Mouse (Mus musculus): ENCODE measurements around the gene Mob1b. TPM values are rescaled to one million over a fixed set of nuclear protein-coding genes. Genes with fewer than 3 reads are reported as not detected.

Gene Mob1b
- polyA plus RNA-seq, 1 experiment from 2014 or later, result 13.2 TPM

- WGBS, result 84% methylated on average over 15 of the region's 15 CpGs
Observed at GRCm38 (mm10) chr5:88688583-88689187, 32.0 kb upstream of the Mob1b start.

GRCm38 (mm10) chr5:88689279-88689938 lies 31.2 kb upstream of the Mob1b start:
- Histone ChIP-seq H3K27me3 (replicated peaks; ENCODE audit: low read depth, poor library complexity, severe bottlenecking) (no peaks in the 10 kb centered on the region; the same call in 1 of the 2 replicates), H3K36me3 (replicated peaks) (no peaks in the 10 kb centered on the region), H3K4me1 (no peaks in the 10 kb centered on the region; the same call in 1 of the 2 replicates), H3K9me3 (no peaks in the 10 kb centered on the region), H3K4me3 (no peak overlapping the region), H3K27ac (replicated peaks) (no peak overlapping the region)
- no peak for DNase-seq (ENCODE audit: low spot score)
- WGBS, result 76% methylated on average over 3 of the region's 3 CpGs

More at GRCm38 (mm10) chr5:88688583-88689187, 32.0 kb upstream of the Mob1b start:
- H3K4me3 ChIP-seq, result no peak overlapping the region
- DNase-seq (ENCODE audit: low spot score), result no peak
- H3K36me3 ChIP-seq (replicated peaks), result no peaks in the 10 kb centered on the region
- H3K9me3 ChIP-seq, result no peaks in the 10 kb centered on the region
- no peaks in the 10 kb centered on the region; the same call in 1 of the 2 replicates for H3K4me1 ChIP-seq
- no peak overlapping the region for H3K27ac ChIP-seq (replicated peaks)
- no peaks in the 10 kb centered on the region; the same call in 1 of the 2 replicates for H3K27me3 ChIP-seq (replicated peaks; ENCODE audit: low read depth, poor library complexity, severe bottlenecking)

- H3K4me3 ChIP-seq, result no peak overlapping the region
- WGBS, result 66% methylated on average over 10 of the region's 10 CpGs
- H3K4me1 ChIP-seq, result no peaks in the 10 kb centered on the region
Observed at GRCm38 (mm10) chr5:88690681-88691505, 29.8 kb upstream of the Mob1b start.

GRCm38 (mm10) chr5:88691506-88692095 lies 29.1 kb upstream of the Mob1b start:
- Histone ChIP-seq H3K4me3 (no peak overlapping the region), H3K36me3 (replicated peaks) (no peaks in the 10 kb centered on the region), H3K27me3 (replicated peaks; ENCODE audit: low read depth, poor library complexity, severe bottlenecking) (no peaks in the 10 kb centered on the region), H3K4me1 (no peaks in the 10 kb centered on the region), H3K27ac (replicated peaks) (no peak overlapping the region), H3K9me3 (no peaks in the 10 kb centered on the region)
- DNase-seq (ENCODE audit: low spot score), result no peak
- WGBS, result 68% methylated on average over 6 of the region's 6 CpGs

More at GRCm38 (mm10) chr5:88690681-88691505, 29.8 kb upstream of the Mob1b start:
- no peaks in the 10 kb centered on the region for H3K36me3 ChIP-seq (replicated peaks)
- no peak for DNase-seq (ENCODE audit: low spot score)
- no peak overlapping the region for H3K27ac ChIP-seq (replicated peaks)
- H3K27me3 ChIP-seq (replicated peaks; ENCODE audit: low read depth, poor library complexity, severe bottlenecking), result no peaks in the 10 kb centered on the region
- no peaks in the 10 kb centered on the region for H3K9me3 ChIP-seq

- DNase-seq (ENCODE audit: low spot score), result no peak
- no peak overlapping the region for H3K4me3 ChIP-seq
- H3K9me3 ChIP-seq, result no peaks in the 10 kb centered on the region
- H3K27me3 ChIP-seq (replicated peaks; ENCODE audit: low read depth, poor library complexity, severe bottlenecking), result no peaks in the 10 kb centered on the region
- WGBS, result 88% methylated on average over 4 of the region's 4 CpGs
- no peaks in the 10 kb centered on the region for H3K4me1 ChIP-seq
- no peak overlapping the region for H3K27ac ChIP-seq (replicated peaks)
- H3K36me3 ChIP-seq (replicated peaks), result no peaks in the 10 kb centered on the region
Observed at GRCm38 (mm10) chr5:88692586-88692985, 28.1 kb upstream of the Mob1b start.

GRCm38 (mm10) chr5:88693057-88693456 lies 27.6 kb upstream of the Mob1b start:
- Histone ChIP-seq H3K9me3 (no peaks in the 10 kb centered on the region), H3K4me3 (no peak overlapping the region), H3K4me1 (no peaks in the 10 kb centered on the region), H3K27me3 (replicated peaks; ENCODE audit: low read depth, poor library complexity, severe bottlenecking) (no peaks in the 10 kb centered on the region), H3K27ac (replicated peaks) (no peak overlapping the region), H3K36me3 (replicated peaks) (no peaks in the 10 kb centered on the region)
- DNase-seq (ENCODE audit: low spot score), result no peak

GRCm38 (mm10) chr5:88697291-88697690 lies 23.4 kb upstream of the Mob1b start:
- Histone ChIP-seq H3K27me3 (replicated peaks; ENCODE audit: low read depth, poor library complexity, severe bottlenecking) (no peaks in the 10 kb centered on the region), H3K9me3 (no peaks in the 10 kb centered on the region), H3K36me3 (replicated peaks) (no peaks in the 10 kb centered on the region), H3K4me3 (no peak overlapping the region), H3K4me1 (no peaks in the 10 kb centered on the region), H3K27ac (replicated peaks) (no peak overlapping the region)
- DNase-seq (ENCODE audit: low spot score), result no peak
- 80% methylated on average over 5 of the region's 5 CpGs for WGBS

GRCm38 (mm10) chr5:88699251-88699913 lies 21.3 kb upstream of the Mob1b start:
- H3K27me3 ChIP-seq (replicated peaks; ENCODE audit: low read depth, poor library complexity, severe bottlenecking), result no peaks in the 10 kb centered on the region
- 76% methylated on average over 4 of the region's 4 CpGs for WGBS
- no peak overlapping the region for H3K27ac ChIP-seq (replicated peaks)
- no peaks in the 10 kb centered on the region for H3K9me3 ChIP-seq
- no peak overlapping the region for H3K4me3 ChIP-seq
- no peaks in the 10 kb centered on the region for H3K4me1 ChIP-seq
- no peaks in the 10 kb centered on the region for H3K36me3 ChIP-seq (replicated peaks)
- no peak for DNase-seq (ENCODE audit: low spot score)

GRCm38 (mm10) chr5:88702041-88702440 lies 18.6 kb upstream of the Mob1b start:
- no peak for DNase-seq (ENCODE audit: low spot score)
- Histone ChIP-seq H3K9me3 (0 out of 2 replicates have a peak, but pooled peaks cover 3% of the 10 kb centered on the region), H3K36me3 (replicated peaks) (no peaks in the 10 kb centered on the region), H3K4me3 (no peak overlapping the region), H3K4me1 (no peaks in the 10 kb centered on the region), H3K27ac (replicated peaks) (no peak overlapping the region), H3K27me3 (replicated peaks; ENCODE audit: low read depth, poor library complexity, severe bottlenecking) (no peaks in the 10 kb centered on the region)
- 76% methylated on average over 4 of the region's 4 CpGs for WGBS

- 0 out of 2 replicates have a peak, but pooled peaks cover 3% of the 10 kb centered on the region for H3K9me3 ChIP-seq
- no peak overlapping the region for H3K4me3 ChIP-seq
- H3K27me3 ChIP-seq (replicated peaks; ENCODE audit: low read depth, poor library complexity, severe bottlenecking), result no peaks in the 10 kb centered on the region
- H3K27ac ChIP-seq (replicated peaks), result no peak overlapping the region
- 82% methylated on average over 4 of the region's 4 CpGs for WGBS
- no peaks in the 10 kb centered on the region for H3K36me3 ChIP-seq (replicated peaks)
- no peaks in the 10 kb centered on the region for H3K4me1 ChIP-seq
- DNase-seq (ENCODE audit: low spot score), result no peak
Observed at GRCm38 (mm10) chr5:88703551-88703950, 17.1 kb upstream of the Mob1b start.

- no peaks in the 10 kb centered on the region for H3K9me3 ChIP-seq
- no peak for DNase-seq (ENCODE audit: low spot score)
- no peak overlapping the region for H3K4me3 ChIP-seq
- H3K4me1 ChIP-seq, result peaks cover 25% of the 10 kb centered on the region
- no peaks in the 10 kb centered on the region for H3K36me3 ChIP-seq (replicated peaks)
- H3K27ac ChIP-seq (replicated peaks), result peak overlapping the region; percentile 60; the same call in 1 of the 2 replicates
- H3K27me3 ChIP-seq (replicated peaks; ENCODE audit: low read depth, poor library complexity, severe bottlenecking), result no peaks in the 10 kb centered on the region
Observed at GRCm38 (mm10) chr5:88711128-88711527, 9.5 kb upstream of the Mob1b start.
